Mouse (Mus musculus) liver, postnatal 0 days (tissue): ENCODE results near the gene Prkca. TPM values are rescaled to one million over a fixed set of nuclear protein-coding genes. Genes with fewer than 3 reads are reported as not detected.

Experiments
- ATAC-seq: fragments of 200-750 bp; cut with Nextera tagmentation; 2 replicates; pipeline ENCODE4 v1.8.0; 2017; ENCODE audit warnings: mild to moderate bottlenecking, moderate library complexity
- DNase-seq: peaks from one replicate; pipeline ENCODE4 v3.0.0-alpha.2; 2016
- H3K27ac ChIP-seq: fragments of 300-500 bp; sonication (generic); 2 replicates; pipeline ENCODE4 v1.5.1; 2014; ENCODE audit warnings: antibody characterized with exemption, moderate library complexity, mild to moderate bottlenecking, low read depth
- H3K27me3 ChIP-seq: fragments of 300-500 bp; sonication (generic); 2 replicates; pipeline ENCODE4 v1.6.1; 2014; ENCODE audit warnings: low read length, control low read depth, mixed read lengths; ENCODE audit not compliant: insufficient read depth
- H3K36me3 ChIP-seq: fragments of 300-500 bp; sonication (generic); replicated peaks from 2 replicates; pipeline ENCODE4 v1.6.1; 2014; ENCODE audit warnings: mild to moderate bottlenecking, control low read depth, low read length, moderate library complexity, mixed read lengths; ENCODE audit not compliant: insufficient read depth
- H3K4me1 ChIP-seq: fragments of 300-500 bp; sonication (generic); 2 replicates; pipeline ENCODE4 v1.6.1; 2014; ENCODE audit warnings: antibody characterized with exemption, mild to moderate bottlenecking, control low read depth; ENCODE audit not compliant: insufficient read depth
- H3K4me2 ChIP-seq: fragments of 300-500 bp; sonication (generic); 2 replicates; pipeline ENCODE4 v1.6.1; 2014; ENCODE audit warnings: low read depth, mild to moderate bottlenecking, low read length, moderate library complexity, mixed read lengths
- H3K4me3 ChIP-seq: fragments of 300-500 bp; sonication (generic); 2 replicates; pipeline ENCODE4 v1.5.1; 2014; ENCODE audit warnings: low read depth, low read length
- H3K9ac ChIP-seq: fragments of 300-500 bp; sonication (generic); replicated peaks from 2 replicates; pipeline ENCODE4 v1.6.1; 2014; ENCODE audit warnings: mild to moderate bottlenecking, moderate library complexity
- H3K9me3 ChIP-seq: fragments of 300-500 bp; sonication (generic); 2 replicates; pipeline ENCODE4 v1.6.1; 2016; ENCODE audit warnings: mild to moderate bottlenecking, control low read depth, low read length, mixed read lengths
- CTCF ChIP-seq: sonication (generic); IDR thresholded peaks from 2 replicates; pipeline ENCODE4 v1.5.1; 2016; ENCODE audit warnings: antibody characterized with exemption, low read depth
- EP300 ChIP-seq: IDR thresholded peaks from 2 replicates; pipeline ENCODE4 v1.6.1; 2016; ENCODE audit warnings: antibody characterized with exemption, low read depth, mild to moderate bottlenecking
- WGBS: fragments of 180-500 bp; shearing (Covaris S2); extraction: QIAGEN DNeasy Blood & Tissue Kit; methylation state at CpG from one replicate; pipeline ENCODE4 v1.1.7; 2014; ENCODE audit not compliant: insufficient replicate concordance; 5-methylcytosine and 5-hydroxymethylcytosine counted together
- polyA plus RNA-seq: library from polyadenylated mRNA; unstranded; fragments of >200 nt; fragmentation: Nextera tagmentation; extraction: Ambion mirVana; gene quantifications from 2 replicates; pipeline ENCODE4 v1.2.1, GENCODE M21; 2015

The Prkca gene
- polyA plus RNA-seq, 1 experiment from 2014 or later, result 3.0 TPM

DNA sequence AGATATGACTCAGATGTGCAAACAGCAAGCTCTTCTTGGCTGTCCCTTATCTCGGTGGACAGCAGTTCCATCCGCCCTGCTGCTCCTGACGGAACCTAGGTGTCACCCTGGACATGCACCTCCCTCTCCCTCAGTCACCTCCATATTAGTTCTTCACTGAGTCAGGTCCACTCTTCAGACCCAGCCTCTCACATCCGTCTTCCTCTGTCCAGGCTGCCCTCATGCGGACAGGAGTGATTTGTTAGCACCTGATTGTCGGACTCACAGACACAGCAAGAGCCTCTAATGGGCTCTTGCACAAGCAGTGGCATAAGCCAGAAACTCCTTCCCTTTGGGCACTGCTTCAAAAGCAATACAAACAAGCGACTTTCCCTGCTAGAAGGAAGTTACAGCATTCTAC is 36.5 kb downstream of the Prkca start:
- 54% methylated on average over 7 of the region's 7 CpGs for WGBS
- no peak overlapping the region for H3K9ac ChIP-seq
- peaks cover 27% of the 10 kb centered on the region for H3K4me1 ChIP-seq
- H3K27ac ChIP-seq, result peak overlapping the region; percentile 71
- TF ChIP-seq CTCF, result peak; percentile 30; the same call in 1 of the 2 replicates
- TF ChIP-seq EP300, result no peak
- no peaks in the 10 kb centered on the region for H3K36me3 ChIP-seq
- no peaks in the 10 kb centered on the region for H3K27me3 ChIP-seq
- H3K4me3 ChIP-seq, result no peak overlapping the region
- peak overlapping the region; percentile 33; the same call in 1 of the 2 replicates for H3K4me2 ChIP-seq
- DNase-seq (peak; percentile 19), ATAC-seq (peak; percentile 61)
- H3K9me3 ChIP-seq, result no peaks in the 10 kb centered on the region

DNA sequence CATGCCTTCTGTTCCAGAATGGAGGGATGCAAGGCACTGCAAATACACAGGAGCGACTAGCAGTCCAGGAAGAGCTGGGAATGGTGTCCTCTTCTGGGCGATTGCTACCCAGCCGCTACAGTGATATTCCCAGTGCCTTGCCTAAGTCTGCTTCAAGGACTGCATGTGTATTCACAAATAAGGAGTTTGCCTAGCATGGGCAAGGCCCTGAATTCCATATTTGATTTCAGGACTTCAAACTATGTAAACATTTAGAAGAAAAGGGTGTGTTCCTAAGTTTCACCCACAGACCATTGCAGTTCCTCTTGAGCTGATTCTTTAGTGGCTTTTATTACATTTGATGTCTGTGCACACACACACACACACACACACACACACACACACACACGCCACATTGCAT is 39.9 kb downstream of the Prkca start:
- ATAC-seq (no peak), DNase-seq (no peak)
- no peak overlapping the region for H3K9ac ChIP-seq
- H3K4me1 ChIP-seq, result peaks cover 15% of the 10 kb centered on the region
- H3K4me2 ChIP-seq, result no peak overlapping the region
- no peaks in the 10 kb centered on the region for H3K27me3 ChIP-seq
- WGBS, result 88% methylated on average over 4 of the region's 4 CpGs
- H3K9me3 ChIP-seq, result no peaks in the 10 kb centered on the region
- no peak overlapping the region for H3K27ac ChIP-seq
- TF ChIP-seq EP300 (no peak), CTCF (no peak)
- H3K36me3 ChIP-seq, result no peaks in the 10 kb centered on the region
- no peak overlapping the region for H3K4me3 ChIP-seq

DNA sequence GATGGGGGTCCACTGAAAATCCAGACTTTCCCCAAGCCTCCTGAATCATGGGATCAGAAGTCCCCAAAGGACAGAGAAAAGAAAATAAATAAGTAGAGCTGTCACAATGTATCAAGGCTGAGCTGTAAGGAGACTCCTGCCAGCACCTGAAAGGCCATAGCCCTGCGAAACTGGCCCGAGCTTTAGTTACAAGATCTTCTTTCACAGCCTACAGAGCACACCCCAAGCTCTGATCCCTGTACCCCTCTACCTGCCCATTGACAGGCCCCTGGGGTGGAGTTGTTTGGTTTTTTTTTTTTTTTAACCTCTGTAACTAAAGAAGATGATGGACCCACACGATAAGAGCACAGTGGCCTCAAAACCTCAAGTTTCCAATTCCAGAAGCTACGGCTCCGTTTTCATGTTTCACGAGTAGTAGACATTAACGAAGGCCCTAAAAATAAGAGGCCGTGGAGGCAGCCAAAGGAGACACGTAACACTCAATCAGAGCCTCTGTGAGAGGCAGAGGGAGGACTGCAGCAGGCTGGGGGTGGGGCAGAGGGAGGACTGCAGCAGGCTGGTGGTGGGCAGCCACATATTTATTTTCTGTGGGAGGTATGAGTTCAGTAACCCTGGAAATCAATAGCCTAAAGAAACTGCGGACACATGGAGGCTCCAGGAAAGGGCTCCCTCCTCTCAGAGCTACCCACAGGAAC is 41.8 kb downstream of the Prkca start:
- 72% methylated on average over 10 of the region's 10 CpGs for WGBS
- H3K36me3 ChIP-seq, result no peaks in the 10 kb centered on the region
- no peak for TF ChIP-seq CTCF
- TF ChIP-seq EP300, result no peak
- no peaks in the 10 kb centered on the region for H3K9me3 ChIP-seq
- H3K27ac ChIP-seq, result no peak overlapping the region
- H3K4me1 ChIP-seq, result peaks cover 15% of the 10 kb centered on the region; the same call in 1 of the 2 replicates
- H3K27me3 ChIP-seq, result no peaks in the 10 kb centered on the region
- DNase-seq (no peak), ATAC-seq (peak; percentile 33; the same call in 1 of the 2 replicates)
- no peak overlapping the region for H3K4me3 ChIP-seq
- H3K4me2 ChIP-seq, result no peak overlapping the region
- no peak overlapping the region for H3K9ac ChIP-seq

DNA sequence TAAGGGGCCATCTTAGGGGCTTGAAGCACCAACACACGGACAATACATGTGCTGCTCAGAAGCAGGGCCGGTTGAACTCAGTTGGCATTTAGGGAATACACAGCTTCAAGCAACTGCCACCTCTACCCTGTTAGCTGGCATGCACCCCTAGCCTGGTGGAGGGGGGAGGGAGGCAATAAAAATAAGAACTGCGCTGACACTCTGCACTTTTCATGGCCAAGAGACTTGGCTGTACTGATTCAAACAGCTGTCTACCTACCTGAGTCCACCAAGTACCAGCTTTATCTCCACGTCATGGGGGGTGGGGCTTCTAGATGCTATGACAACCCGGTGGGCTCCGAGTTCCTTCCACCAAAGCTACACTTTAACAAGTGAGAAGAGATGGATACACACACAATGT is 42.7 kb downstream of the Prkca start:
- ATAC-seq, result no peak
- peaks cover 6% of the 10 kb centered on the region; the same call in 1 of the 2 replicates for H3K4me1 ChIP-seq
- no peaks in the 10 kb centered on the region for H3K27me3 ChIP-seq
- H3K4me2 ChIP-seq, result no peak overlapping the region
- no peak overlapping the region for H3K27ac ChIP-seq
- no peak overlapping the region for H3K9ac ChIP-seq
- no peaks in the 10 kb centered on the region for H3K36me3 ChIP-seq
- no peaks in the 10 kb centered on the region for H3K9me3 ChIP-seq
- no peak for DNase-seq
- 79% methylated on average over 6 of the region's 6 CpGs for WGBS
- no peak overlapping the region for H3K4me3 ChIP-seq
- no peak for TF ChIP-seq EP300
- TF ChIP-seq CTCF, result no peak

DNA sequence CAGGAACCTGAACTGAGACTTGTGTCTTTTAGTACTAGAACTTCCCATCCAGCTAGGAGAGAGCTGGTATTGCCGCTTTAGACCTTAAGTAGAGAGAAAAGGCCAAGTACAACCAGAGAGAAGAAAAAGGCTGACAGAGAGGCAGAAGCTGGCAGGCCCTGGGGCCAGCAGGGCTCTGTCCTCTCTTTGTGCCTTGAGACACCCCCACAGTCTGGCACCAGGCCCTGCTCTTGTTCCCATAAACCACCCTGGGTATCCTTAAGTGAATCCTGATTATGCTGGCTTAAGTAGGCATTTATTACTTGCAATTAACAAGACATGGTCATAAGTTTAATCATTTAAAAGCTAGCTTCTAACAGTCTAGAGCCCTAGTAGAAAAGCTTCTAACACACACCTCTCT is 43.3 kb downstream of the Prkca start:
- H3K9me3 ChIP-seq, result no peaks in the 10 kb centered on the region
- ATAC-seq, result no peak
- TF ChIP-seq EP300 (no peak), CTCF (no peak)
- no peak overlapping the region for H3K4me2 ChIP-seq
- no peak overlapping the region for H3K4me3 ChIP-seq
- H3K27ac ChIP-seq, result no peak overlapping the region
- no peaks in the 10 kb centered on the region for H3K36me3 ChIP-seq
- WGBS, result 88% methylated on average over 1 of the region's 1 CpGs
- DNase-seq, result no peak
- H3K4me1 ChIP-seq, result peaks cover 4% of the 10 kb centered on the region; the same call in 1 of the 2 replicates
- no peak overlapping the region for H3K9ac ChIP-seq
- H3K27me3 ChIP-seq, result no peaks in the 10 kb centered on the region

DNA sequence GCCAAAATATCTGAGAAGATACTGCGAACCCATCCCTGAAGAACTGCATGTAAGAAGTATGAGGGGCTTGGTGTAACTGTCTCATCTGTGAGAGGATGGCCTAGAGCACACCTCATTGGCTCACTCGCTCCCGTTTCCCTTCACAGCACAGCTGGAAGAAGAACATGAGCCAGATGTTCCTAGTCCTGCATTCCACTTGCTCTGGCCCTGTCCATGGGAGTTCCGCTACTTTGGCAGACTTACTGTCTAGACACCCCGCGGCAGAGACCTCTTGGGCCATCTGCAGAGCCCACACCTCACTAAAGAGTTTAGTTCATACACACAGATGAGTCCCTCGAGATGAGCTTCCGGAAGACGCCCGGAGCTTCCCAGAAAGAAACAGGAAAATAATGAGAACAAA is 43.8 kb downstream of the Prkca start:
- ATAC-seq (no peak), DNase-seq (no peak)
- 85% methylated on average over 10 of the region's 10 CpGs for WGBS
- Histone ChIP-seq H3K4me1 (peaks cover 2% of the 10 kb centered on the region; the same call in 1 of the 2 replicates), H3K27me3 (no peaks in the 10 kb centered on the region), H3K4me3 (no peak overlapping the region), H3K4me2 (no peak overlapping the region), H3K9me3 (no peaks in the 10 kb centered on the region), H3K27ac (no peak overlapping the region), H3K9ac (no peak overlapping the region), H3K36me3 (no peaks in the 10 kb centered on the region)
- TF ChIP-seq EP300 (no peak), CTCF (no peak)
